Mouse (Mus musculus) left cerebral cortex, adult 8-10 months (tissue): Measurements from ENCODE around the gene Plk5. TPM values are rescaled to one million over a fixed set of nuclear protein-coding genes. Genes with fewer than 3 reads are reported as not detected.
A peak's percentile ranks its signal among the peaks of the same experiment; 100 is the strongest.

Experiments
- DNase-seq, 2 experiments: peaks; one replicate each; pipeline ENCODE4 v3.0.0; 2022; ENCODE audit warnings: low spot score in 2 of 2
- total RNA-seq, 4 experiments: library from RNA; stranded (reverse); gene quantifications; 2 replicates each; pipeline ENCODE4 v1.2.4; 2022

Plk5 gene
- total RNA-seq: 10 to 100 TPM; 27.8 to 29.4 (median 28.7) TPM

GRCm38 (mm10) chr10:80356001-80356682 lies at the start of gene Plk5:
TSS of gene Plk5 (plus strand) at chr10:80356459.
- DNase-seq: no peak

GRCm38 (mm10) chr10:80311560-80311959 lies 44.7 kb upstream of the Plk5 start:
- no peak for DNase-seq

- no peak for DNase-seq
These were observed 43.4 kb upstream of the Plk5 start for GRCm38 (mm10) chr10:80312586-80313504.

- DNase-seq: no peak
These were observed 42.5 kb upstream of the Plk5 start for GRCm38 (mm10) chr10:80313627-80314201.

- DNase-seq: no peak
These were observed 41.7 kb upstream of the Plk5 start for GRCm38 (mm10) chr10:80314494-80315001.

- no peak for DNase-seq
These were observed 40.9 kb upstream of the Plk5 start for GRCm38 (mm10) chr10:80315315-80315714.

- no peak for DNase-seq
These were observed 39.9 kb upstream of the Plk5 start for GRCm38 (mm10) chr10:80316359-80316781.

- DNase-seq: no peak
These were observed 39.2 kb upstream of the Plk5 start for GRCm38 (mm10) chr10:80317011-80317410.

GRCm38 (mm10) chr10:80320340-80320760 lies 35.9 kb upstream of the Plk5 start, which contains the start of gene 2310011J03Rik:
TSS of gene 2310011J03Rik (minus strand) at chr10:80320537.
- peak; percentile 82 to 90 for DNase-seq

GRCm38 (mm10) chr10:80321014-80321669 lies 35.1 kb upstream of the Plk5 start:
- no peak for DNase-seq

GRCm38 (mm10) chr10:80321670-80322581 lies 34.3 kb upstream of the Plk5 start:
- DNase-seq: no peak

GRCm38 (mm10) chr10:80322811-80323211 lies 33.4 kb upstream of the Plk5 start:
- DNase-seq: no peak

GRCm38 (mm10) chr10:80323261-80324119 lies 32.8 kb upstream of the Plk5 start:
- no peak for DNase-seq

GRCm38 (mm10) chr10:80324120-80325037 lies 31.9 kb upstream of the Plk5 start:
- DNase-seq: no peak

- no peak for DNase-seq
These were observed 31.2 kb upstream of the Plk5 start for GRCm38 (mm10) chr10:80325045-80325444.

GRCm38 (mm10) chr10:80329273-80330081 lies 26.8 kb upstream of the Plk5 start, which contains the start of the genes Pcsk4 and Reep6:
TSS of gene Pcsk4 (minus strand) at chr10:80329498.
TSS of gene Reep6 (plus strand) at chr10:80329953.
- peak; percentile 91 to 98 for DNase-seq

GRCm38 (mm10) chr10:80330084-80330483 lies 26.2 kb upstream of the Plk5 start:
- DNase-seq: no peak
